In genomic region chr1:163281450-163282198, GRCm38 (mm10) we compare ENCODE assay signal across 10 mouse cellular contexts. TPM values are rescaled to one million over a fixed set of nuclear protein-coding genes. Genes with fewer than 3 reads are reported as not detected.
DNase-seq lines count a peak whose midpoint lies in the region; ATAC-seq and TF ChIP-seq lines count a peak whose summit lies in the region.
"Had no signal": no experiment of that assay in that cellular context is flagged by ENCODE, and none has a peak within 500 bp of the region (broad histone marks: within the 10 kb centered on the region; RNA-seq: fewer than 3 reads in every experiment).

No protein-coding gene starts in this region.

- peak overlapping the region; percentile 90 for H3K27ac ChIP-seq in gastrocnemius, adult 2 months
- no peak overlapping the region for H3K27ac ChIP-seq in neural tube, embryonic 14.5 days (ENCODE audit: low read depth, low read length)
- H3K27ac ChIP-seq in heart, embryonic 15.5 days = peak overlapping the region; percentile 86
- H3K27ac ChIP-seq in olfactory bulb, adult 2 months (ENCODE audit: insufficient read depth, low read depth, low read length) = peak overlapping the region; percentile 56
- H3K27ac ChIP-seq: neural tube, embryonic 13.5 days had no signal

- no peak overlapping the region for H3K9ac ChIP-seq in neural tube, embryonic 14.5 days (replicated peaks; ENCODE audit: low read depth, low read length)
- no peak overlapping the region for H3K9ac ChIP-seq in heart, embryonic 15.5 days
- H3K9ac ChIP-seq: neural tube, embryonic 13.5 days had no signal

- H3K27me3 ChIP-seq in neural tube, embryonic 14.5 days (ENCODE audit: control insufficient read depth, insufficient read depth, low read length) = no peaks in the 10 kb centered on the region
- H3K27me3 ChIP-seq in heart, embryonic 15.5 days = no peaks in the 10 kb centered on the region
- H3K27me3 ChIP-seq: neural tube, embryonic 13.5 days had no signal

- intact Hi-C loops in gastrocnemius, adult 2 months (cut with DNase I) = loop anchor here (2.0 kb wide), 1 partner anchor 29 kb away; no protein-coding TSS in a partner anchor

- DNase-seq in gastrocnemius, adult 2 months = peak; percentile 33
- no peak for DNase-seq in gastrocnemius, postnatal 10 days
- no peak for DNase-seq in neural tube, embryonic 10.5 days (ENCODE audit: extremely low spot score, low spot score)
- DNase-seq in embryo, embryonic 9.5 days (ENCODE audit: extremely low spot score) = no peak
- DNase-seq in cerebellum, postnatal 25 days = no peak
- DNase-seq: kidney, adult 9 months had no signal

- ATAC-seq in neural tube, embryonic 14.5 days (ENCODE audit: low read depth) = peak; percentile 51; the same call in 1 of the 2 replicates
- peak; percentile 75 for ATAC-seq in heart, embryonic 15.5 days (replicated peaks; ENCODE audit: insufficient number of reproducible peaks, insufficient read depth, low FRiP score, low read depth)

- no peaks in the 10 kb centered on the region for H3K9me3 ChIP-seq in neural tube, embryonic 14.5 days (ENCODE audit: control insufficient read depth, low read length)
- no peaks in the 10 kb centered on the region for H3K9me3 ChIP-seq in heart, embryonic 15.5 days (replicated peaks)
- H3K9me3 ChIP-seq: neural tube, embryonic 13.5 days had no signal

- no peak overlapping the region for H3K4me2 ChIP-seq in neural tube, embryonic 14.5 days (ENCODE audit: low read depth, low read length)
- peak overlapping the region; percentile 30; the same call in 1 of the 2 replicates for H3K4me2 ChIP-seq in heart, embryonic 15.5 days
- H3K4me2 ChIP-seq: neural tube, embryonic 13.5 days had no signal

- H3K4me1 ChIP-seq in neural tube, embryonic 14.5 days (ENCODE audit: control insufficient read depth, insufficient read depth, low read length) = 0 out of 2 replicates have a peak, but pooled peaks cover 4% of the 10 kb centered on the region
- H3K4me1 ChIP-seq in heart, embryonic 15.5 days (replicated peaks) = peaks cover 38% of the 10 kb centered on the region
- H3K4me1 ChIP-seq in olfactory bulb, adult 2 months (ENCODE audit: control insufficient read depth, insufficient read depth, low read length) = no peaks in the 10 kb centered on the region; the same call in 1 of the 2 replicates

- peak overlapping the region; percentile 50 for H3K4me3 ChIP-seq in gastrocnemius, adult 2 months
- H3K4me3 ChIP-seq in neural tube, embryonic 14.5 days (ENCODE audit: low read depth, low read length) = no peak overlapping the region
- H3K4me3 ChIP-seq in heart, embryonic 15.5 days = no peak overlapping the region
- H3K4me3 ChIP-seq in olfactory bulb, adult 2 months (ENCODE audit: insufficient read depth, low read depth, low read length) = no peak overlapping the region
- H3K4me3 ChIP-seq: neural tube, embryonic 13.5 days had no signal

- no peaks in the 10 kb centered on the region for H3K36me3 ChIP-seq in neural tube, embryonic 14.5 days (ENCODE audit: control insufficient read depth, insufficient read depth, low read length)
- no peaks in the 10 kb centered on the region for H3K36me3 ChIP-seq in heart, embryonic 15.5 days
- H3K36me3 ChIP-seq: neural tube, embryonic 13.5 days had no signal

- no peak for TF ChIP-seq CTCF in gastrocnemius, adult 2 months (IDR thresholded peaks at IDR 0.05)
- TF ChIP-seq CTCF in olfactory bulb, adult 2 months (IDR thresholded peaks at IDR 0.05; ENCODE audit: insufficient read depth, low read depth, low read length) = no peak

- TF ChIP-seq POLR2A in olfactory bulb, adult 2 months (IDR thresholded peaks at IDR 0.05; ENCODE audit: insufficient read depth, low read depth, low read length) = no peak

- 58% methylated on average over 7 of the region's 7 CpGs for WGBS in neural tube, embryonic 14.5 days
- 13% methylated on average over 7 of the region's 7 CpGs for WGBS in heart, embryonic 15.5 days
- 28% methylated on average over 7 of the region's 7 CpGs for WGBS in olfactory bulb, adult 2 months

RNA-seq across cellular contexts. Expression of gene Prrx1, which starts 31.9 kb away (rescaled TPM):
- 10 to 100 TPM; 29.5 to 65.7 TPM for total RNA-seq in gastrocnemius, adult 2 months (2021)
- total RNA-seq in gastrocnemius, postnatal 10 days (2021) = 10 to 100 TPM; 65.9 to 84.0 TPM
- 0.78 and 6.3 TPM in 2 replicates for polyA plus RNA-seq in neural tube, embryonic 14.5 days (2014; fragmentation: Nextera tagmentation; extraction: Ambion mirVana)
- polyA plus RNA-seq in heart, embryonic 15.5 days (2015; fragmentation: Nextera tagmentation; extraction: Ambion mirVana) = 10.8 and 13.7 TPM in 2 replicates
- not detected in 2 replicates for polyA plus RNA-seq in olfactory bulb, adult 2 months (2012; ENCODE audit: insufficient read depth, insufficient read length, low replicate concordance, missing spikeins)
